Mouse (Mus musculus): ENCODE measurements around the gene Clrn2.

Gene Clrn2

GRCm38 (mm10) chr5:45454456-45454855 lies 905 bp downstream of the Clrn2 start:
- no peak for DNase-seq

DNA sequence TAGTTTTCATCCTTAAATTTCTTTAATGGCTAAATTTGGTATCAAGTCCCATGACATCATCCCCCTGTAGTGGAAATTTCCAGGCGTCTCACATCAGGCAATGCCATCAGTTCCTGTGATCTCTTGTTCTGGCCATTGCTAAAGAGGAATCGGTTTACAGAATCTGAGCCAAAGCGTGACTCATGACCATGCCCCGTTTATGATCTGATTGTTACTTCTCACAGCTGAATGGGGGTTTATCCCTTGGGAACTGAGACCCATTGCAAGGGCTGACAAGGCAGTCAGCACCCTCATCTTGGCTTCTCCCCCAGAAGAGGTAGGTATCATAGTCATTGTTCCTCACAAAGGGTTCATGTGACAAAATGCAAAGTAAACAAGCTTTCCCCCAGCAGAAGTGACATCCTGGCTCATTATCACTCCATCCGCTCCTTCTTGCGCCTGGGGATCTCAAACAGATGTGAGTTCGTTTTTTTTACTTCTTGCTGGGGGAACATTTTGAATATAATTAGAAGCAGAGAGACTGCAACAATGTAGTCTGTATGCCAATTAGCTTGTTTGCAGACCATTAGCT lies 19.4 kb downstream of the Clrn2 start:
- DNase-seq: no peak

DNA sequence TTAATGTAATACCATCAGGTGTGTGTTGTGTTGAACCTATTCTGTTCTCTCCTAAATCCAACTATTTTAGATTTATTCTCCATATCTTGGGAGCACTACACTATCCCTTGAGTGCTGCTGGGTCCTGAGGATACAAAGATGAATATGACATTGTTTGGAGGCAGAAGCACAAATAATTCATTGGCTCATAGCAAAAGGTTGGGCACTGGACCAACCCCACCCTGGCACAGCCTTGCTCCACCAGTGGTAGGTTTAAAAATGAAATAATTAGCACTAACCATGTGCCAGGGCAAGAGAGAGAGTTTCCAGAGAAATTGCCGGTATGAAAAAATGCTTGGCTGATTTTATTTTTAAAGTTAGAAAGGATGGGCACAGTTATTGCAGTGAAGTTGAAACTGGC lies 20.0 kb downstream of the Clrn2 start:
- DNase-seq: no peak

GRCm38 (mm10) chr5:45474215-45474614 lies 20.7 kb downstream of the Clrn2 start:
- peak; percentile 23 for DNase-seq

DNA sequence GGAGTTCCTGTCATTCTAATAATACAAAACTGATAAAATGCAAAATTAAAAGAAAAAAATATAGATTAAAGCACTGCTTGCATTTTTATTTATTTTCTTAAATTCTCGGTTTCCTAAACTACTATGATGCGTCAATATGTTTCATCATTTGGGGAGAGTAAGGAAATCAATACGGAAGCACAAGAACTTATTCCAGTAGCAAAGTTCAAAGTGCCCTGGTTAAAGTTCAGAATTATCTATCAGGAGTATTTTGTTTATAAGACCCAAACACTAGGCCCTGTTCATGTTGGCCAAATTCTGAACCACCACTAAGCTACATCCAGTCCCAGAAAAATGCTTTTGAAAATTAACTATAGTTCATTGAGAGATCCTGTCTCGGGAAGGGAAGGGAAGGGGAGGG lies 21.2 kb downstream of the Clrn2 start:
- no peak for DNase-seq

GRCm38 (mm10) chr5:45475771-45476170 lies 22.2 kb downstream of the Clrn2 start:
- DNase-seq: no peak

GRCm38 (mm10) chr5:45476288-45476687 lies 22.7 kb downstream of the Clrn2 start:
- no peak for DNase-seq

GRCm38 (mm10) chr5:45477601-45478000 lies 24.1 kb downstream of the Clrn2 start:
- no peak for DNase-seq

GRCm38 (mm10) chr5:45480066-45480465 lies 26.5 kb downstream of the Clrn2 start:
- DNase-seq: no peak

DNA sequence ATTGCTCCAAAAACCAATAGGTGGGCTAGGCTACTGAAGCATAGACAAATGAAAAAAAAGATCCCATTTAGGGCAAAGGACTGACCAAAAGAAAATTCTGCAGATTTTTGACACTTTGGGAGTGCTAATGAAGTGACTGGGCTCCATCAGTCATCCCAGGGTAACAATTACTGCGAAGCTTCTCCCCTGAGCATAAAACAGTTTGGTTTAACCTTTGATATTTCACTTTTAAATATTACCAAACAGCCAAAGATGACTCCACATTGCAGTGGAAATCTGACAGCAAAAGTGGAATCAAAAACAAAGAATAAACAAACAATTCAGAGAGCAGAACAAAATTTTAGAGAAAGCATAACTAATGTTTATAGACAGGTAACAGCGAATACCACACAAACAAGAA lies 27.6 kb downstream of the Clrn2 start:
- no peak for DNase-seq

DNA sequence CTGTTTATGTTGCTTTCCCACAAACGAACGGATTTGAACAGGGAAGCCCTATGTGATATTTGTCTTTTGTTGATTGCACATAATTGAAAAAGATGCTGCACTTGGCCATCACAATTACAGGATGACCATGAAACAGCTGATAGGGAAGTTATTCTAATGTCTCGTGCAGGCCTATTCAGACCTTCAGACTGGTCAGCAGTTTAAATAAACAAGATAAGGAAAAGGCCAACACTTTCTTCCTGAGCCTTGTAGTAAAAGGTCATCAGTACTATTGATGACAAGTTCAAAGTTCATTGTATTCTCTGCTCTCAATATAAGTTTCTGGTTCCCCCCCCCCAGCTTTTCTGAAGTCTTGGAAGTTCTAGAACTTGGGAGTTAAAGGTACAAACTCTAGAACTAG lies 29.1 kb downstream of the Clrn2 start:
- DNase-seq: no peak

DNA sequence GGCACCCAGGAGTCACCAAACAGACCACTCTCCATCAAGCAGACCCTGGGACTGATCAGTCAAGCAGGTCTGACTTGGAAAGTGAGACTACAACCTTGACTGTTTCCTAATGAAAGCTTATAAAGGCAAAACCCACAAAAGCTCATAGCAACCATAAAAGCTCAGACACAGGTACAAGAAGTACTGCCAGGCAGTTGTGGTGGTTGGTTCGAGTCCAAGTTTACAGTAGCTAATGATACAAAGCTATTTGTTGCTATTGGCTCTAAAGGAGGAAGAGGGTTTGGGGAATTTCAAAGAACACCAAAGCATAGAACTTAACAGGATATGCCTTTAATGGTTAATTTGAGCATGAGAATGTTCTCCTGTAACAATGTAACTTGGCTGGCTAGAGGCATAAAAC lies 30.1 kb downstream of the Clrn2 start:
- DNase-seq: no peak

DNA sequence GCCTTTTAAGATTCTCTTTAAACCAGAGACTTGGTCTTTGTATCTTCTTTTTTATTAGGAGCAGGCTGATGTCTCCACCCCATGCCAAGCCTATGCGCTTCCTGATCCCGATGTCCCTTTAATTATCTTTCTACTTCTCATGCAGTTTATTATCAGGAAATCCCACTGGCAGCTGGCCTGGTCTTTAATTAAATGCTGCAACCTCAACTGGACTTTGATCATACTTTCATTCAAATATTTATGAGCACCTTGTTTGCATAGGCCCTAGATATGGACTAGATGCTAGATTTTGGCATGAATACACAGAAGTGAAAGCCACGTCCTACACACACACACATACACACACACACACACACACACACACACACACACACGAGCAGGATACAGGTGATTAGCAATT lies 38.2 kb downstream of the Clrn2 start:
- DNase-seq: no peak

- peak; percentile 98 for DNase-seq
Observed at GRCm38 (mm10) chr5:45493191-45494092, 39.9 kb downstream of the Clrn2 start, which contains the start of gene Lap3. Gene Lap3, plus strand, starts transcription at chr5:45493374.

DNA sequence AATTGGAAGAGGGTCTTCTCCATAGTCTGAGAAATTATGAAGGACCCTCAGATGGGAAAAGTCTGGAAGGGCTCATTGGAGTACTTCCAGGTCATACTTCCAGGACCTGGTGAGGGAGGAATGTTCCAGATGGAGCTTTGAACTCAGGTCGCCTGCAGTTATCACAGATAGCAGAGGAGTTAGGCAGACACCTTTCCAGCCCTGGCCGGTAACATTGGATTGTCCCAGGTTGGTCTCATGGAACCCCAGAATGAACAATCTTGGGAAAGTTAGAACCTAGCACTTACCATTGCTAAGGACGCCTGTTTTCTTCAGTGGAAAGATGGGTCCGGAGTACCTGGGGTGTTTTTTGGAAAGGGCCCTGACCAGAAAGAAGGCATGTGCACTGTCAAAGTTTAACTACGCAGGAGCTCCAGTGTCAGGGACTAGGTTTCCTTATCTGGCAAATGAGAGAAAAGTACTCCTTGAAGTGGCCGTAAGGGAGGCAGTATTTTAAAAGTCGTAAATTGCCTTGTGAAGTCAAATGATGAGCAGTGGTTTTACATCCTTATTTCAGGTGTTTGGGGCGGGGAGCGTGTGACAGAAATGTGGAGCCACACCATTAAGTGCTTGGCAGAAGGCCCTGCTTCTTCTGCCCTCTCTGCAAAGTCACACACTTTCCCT lies 40.7 kb downstream of the Clrn2 start:
- no peak for DNase-seq

DNA sequence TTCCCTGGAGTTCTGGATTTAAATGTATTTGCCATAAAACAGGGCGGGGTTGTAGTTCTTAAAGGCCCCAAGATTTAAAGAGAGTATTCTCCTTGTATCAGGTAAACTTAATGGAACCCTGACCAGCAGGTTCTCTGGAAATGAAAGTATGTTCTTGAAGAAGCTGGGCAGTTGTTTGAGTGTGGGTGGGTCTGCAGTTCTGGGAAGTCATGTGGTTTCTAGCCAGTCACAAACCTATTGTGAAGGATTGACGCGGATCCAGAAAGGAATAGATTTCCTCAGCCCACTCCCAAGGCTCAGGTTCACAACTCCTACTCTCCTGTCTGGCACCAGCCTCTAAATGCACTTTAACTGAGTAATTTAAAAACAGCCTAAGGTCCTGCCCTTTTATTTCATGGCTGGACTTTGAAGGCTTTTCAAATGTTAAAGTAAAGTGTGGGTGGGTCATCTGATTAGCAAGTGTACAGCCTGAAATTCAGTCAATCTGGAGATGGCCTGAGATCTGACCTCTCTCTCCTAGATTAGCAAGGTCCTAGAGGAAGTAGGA lies 42.0 kb downstream of the Clrn2 start:
- no peak for DNase-seq

GRCm38 (mm10) chr5:45496042-45496441 lies 42.5 kb downstream of the Clrn2 start:
- no peak for DNase-seq

DNA sequence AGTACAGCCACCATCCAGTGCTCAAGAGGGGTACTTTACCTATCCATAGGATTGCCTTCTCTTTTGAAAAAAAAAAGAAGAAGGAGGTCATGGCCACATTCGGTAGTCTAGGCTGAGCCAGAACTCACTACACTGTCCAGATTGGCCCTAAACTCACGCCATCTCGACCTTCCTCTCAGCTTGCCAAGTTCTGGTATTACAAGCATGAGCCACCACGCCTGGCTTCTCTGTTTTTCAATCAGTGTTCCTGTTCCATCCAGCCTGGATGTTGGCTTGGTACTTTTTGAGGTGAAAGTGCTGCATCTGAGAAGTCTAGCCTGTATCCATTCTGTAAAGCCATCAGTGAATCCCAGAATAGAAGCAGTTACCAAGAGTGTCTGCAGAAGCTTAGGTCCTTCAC lies 42.9 kb downstream of the Clrn2 start:
- no peak for DNase-seq

DNA sequence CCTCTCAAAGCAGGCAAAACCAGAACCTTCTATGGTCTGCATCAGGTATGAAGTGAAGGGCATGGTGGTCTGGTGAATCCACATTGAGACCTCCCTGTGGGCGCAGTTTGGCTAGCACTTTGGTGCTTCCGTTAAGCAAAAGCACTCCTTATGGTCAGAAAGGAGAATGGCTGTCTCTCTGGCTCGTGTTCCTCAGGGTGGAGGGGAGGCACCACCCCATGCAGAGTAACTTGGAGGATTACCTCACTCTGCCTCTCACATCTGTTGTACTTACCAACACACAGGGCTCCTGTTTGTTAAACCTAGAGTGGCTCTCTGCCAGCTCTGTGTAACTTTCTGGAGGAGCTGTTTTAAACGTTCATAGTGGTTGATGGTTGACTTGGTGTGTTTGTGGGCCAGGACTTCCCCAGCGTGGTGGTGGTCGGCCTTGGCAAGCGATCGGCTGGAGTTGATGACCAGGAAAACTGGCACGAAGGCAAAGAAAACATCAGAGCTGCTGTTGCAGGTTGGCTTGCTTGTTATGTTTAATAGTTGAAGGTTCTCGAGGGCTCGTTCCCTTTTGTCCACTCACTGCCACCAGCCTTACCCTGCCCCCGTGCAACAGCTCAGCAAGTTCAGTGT lies 43.5 kb downstream of the Clrn2 start:
- no peak for DNase-seq

GRCm38 (mm10) chr5:45497564-45497963 lies 44.0 kb downstream of the Clrn2 start:
- DNase-seq: no peak

DNA sequence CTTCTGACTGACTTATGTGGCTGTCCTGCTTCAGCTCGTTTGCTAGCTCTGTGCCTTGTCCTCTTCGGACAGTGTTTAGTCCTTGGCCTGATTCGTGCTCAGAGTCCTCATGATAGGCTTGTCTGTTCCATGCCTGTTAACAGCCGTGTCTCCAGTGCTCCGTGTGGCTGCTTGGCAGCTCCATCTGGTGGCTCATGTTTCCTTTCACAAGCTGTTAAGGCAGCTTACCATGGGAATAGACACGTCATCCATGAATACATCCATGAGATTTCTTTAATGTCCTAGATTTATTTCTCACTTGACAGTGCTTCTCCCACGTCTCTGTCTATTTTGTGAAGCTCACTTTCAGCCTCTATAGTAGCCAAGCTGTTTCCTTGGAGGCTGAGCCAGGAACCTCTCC lies 56.5 kb downstream of the Clrn2 start:
- no peak for DNase-seq

GRCm38 (mm10) chr5:45512908-45513307 lies 59.4 kb downstream of the Clrn2 start:
- DNase-seq: no peak

GRCm38 (mm10) chr5:45513511-45513910 lies 60.0 kb downstream of the Clrn2 start:
- no peak for DNase-seq
